Mouse (Mus musculus) stomach, embryonic 14.5 days (tissue): ENCODE measurements at regions not wholly inside any gene's neighbourhood (a gene's known extent, or its start where the extent isn't known, plus 50 kb on each side); places are given as distances from the start of the nearest gene placed in this dataset.

Experiments used
- ATAC-seq: fragments of 200-750 bp; cut with Nextera tagmentation; 2 replicates; pipeline ENCODE4 v1.8.0; 2017; ENCODE audit warnings: low read depth, moderate TSS enrichment; ENCODE audit not compliant: insufficient number of reproducible peaks, insufficient read depth, low FRiP score
- H3K27ac ChIP-seq: fragments of 300-500 bp; sonication (generic); 2 replicates; pipeline ENCODE4 v1.5.1; 2014; ENCODE audit warnings: mild to moderate bottlenecking, low read length, moderate library complexity, mixed read lengths
- H3K27me3 ChIP-seq: fragments of 300-500 bp; sonication (generic); 2 replicates; pipeline ENCODE4 v1.6.1; 2014; ENCODE audit warnings: low read length, control low read depth, mixed read lengths; ENCODE audit not compliant: control insufficient read depth, insufficient read depth
- H3K36me3 ChIP-seq: fragments of 300-500 bp; sonication (generic); 2 replicates; pipeline ENCODE4 v1.6.1; 2014; ENCODE audit warnings: mild to moderate bottlenecking, control low read depth, low read length, moderate library complexity, mixed read lengths; ENCODE audit not compliant: control insufficient read depth, insufficient read depth
- H3K4me1 ChIP-seq: fragments of 300-500 bp; sonication (generic); 2 replicates; pipeline ENCODE4 v1.6.1; 2014; ENCODE audit warnings: low read length, control low read depth, mixed read lengths; ENCODE audit not compliant: control insufficient read depth, insufficient read depth
- H3K4me2 ChIP-seq: fragments of 300-500 bp; sonication (generic); replicated peaks from 2 replicates; pipeline ENCODE4 v1.6.1; 2014; ENCODE audit warnings: low read depth, low read length, control low read depth
- H3K4me3 ChIP-seq: fragments of 300-500 bp; sonication (generic); 2 replicates; pipeline ENCODE4 v1.5.1; 2014; ENCODE audit warnings: low read depth, low read length, control low read depth
- H3K9ac ChIP-seq: fragments of 300-500 bp; sonication (generic); replicated peaks from 2 replicates; pipeline ENCODE4 v1.6.1; 2014; ENCODE audit warnings: low read depth, mild to moderate bottlenecking, control low read depth, low read length, moderate library complexity, mixed read lengths
- H3K9me3 ChIP-seq: fragments of 300-500 bp; sonication (generic); 2 replicates; pipeline ENCODE4 v1.6.1; 2016; ENCODE audit warnings: low read depth, low read length, control low read depth; ENCODE audit not compliant: control insufficient read depth
- WGBS: fragments of 180-500 bp; shearing (Covaris S2); extraction: QIAGEN DNeasy Blood & Tissue Kit; methylation state at CpG from one replicate; pipeline ENCODE4 v1.1.7; 2014; 5-methylcytosine and 5-hydroxymethylcytosine counted together

GRCm38 (mm10) chr12:118530514-118530913, 229.3 kb upstream of the Sp4 start:
- ATAC-seq = no peak
- no peaks in the 10 kb centered on the region for H3K36me3 ChIP-seq
- no peak overlapping the region; the same call in 1 of the 2 replicates for H3K4me2 ChIP-seq
- 4% methylated on average over 10 of the region's 10 CpGs for WGBS
- no peak overlapping the region for H3K27ac ChIP-seq
- H3K4me3 ChIP-seq = no peak overlapping the region
- H3K9me3 ChIP-seq = no peaks in the 10 kb centered on the region
- no peak overlapping the region for H3K9ac ChIP-seq
- H3K4me1 ChIP-seq = no peaks in the 10 kb centered on the region
- H3K27me3 ChIP-seq = 0 out of 2 replicates have a peak, but pooled peaks cover 5% of the 10 kb centered on the region

- H3K9ac ChIP-seq = no peak overlapping the region
- H3K27me3 ChIP-seq = 0 out of 2 replicates have a peak, but pooled peaks cover 5% of the 10 kb centered on the region
- 5% methylated on average over 36 of the region's 36 CpGs for WGBS
- no peak overlapping the region for H3K4me3 ChIP-seq
- H3K9me3 ChIP-seq = no peaks in the 10 kb centered on the region
- no peaks in the 10 kb centered on the region for H3K4me1 ChIP-seq
- ATAC-seq = peak; percentile 46; the same call in 1 of the 2 replicates
- no peaks in the 10 kb centered on the region for H3K36me3 ChIP-seq
- H3K27ac ChIP-seq = no peak overlapping the region
- H3K4me2 ChIP-seq = peak overlapping the region; percentile 13; the same call in 1 of the 2 replicates
These were observed 228.5 kb upstream of the Sp4 start for GRCm38 (mm10) chr12:118529428-118530361.

- WGBS = 70% methylated on average over 2 of the region's 2 CpGs
- ATAC-seq = no peak
- Histone ChIP-seq H3K36me3 (no peaks in the 10 kb centered on the region), H3K27me3 (no peaks in the 10 kb centered on the region), H3K27ac (no peak overlapping the region), H3K4me1 (no peaks in the 10 kb centered on the region), H3K4me2 (no peak overlapping the region), H3K4me3 (no peak overlapping the region), H3K9me3 (no peaks in the 10 kb centered on the region), H3K9ac (no peak overlapping the region)
These were observed 220.5 kb upstream of the Sp4 start for GRCm38 (mm10) chr12:118521770-118522169.

DNA sequence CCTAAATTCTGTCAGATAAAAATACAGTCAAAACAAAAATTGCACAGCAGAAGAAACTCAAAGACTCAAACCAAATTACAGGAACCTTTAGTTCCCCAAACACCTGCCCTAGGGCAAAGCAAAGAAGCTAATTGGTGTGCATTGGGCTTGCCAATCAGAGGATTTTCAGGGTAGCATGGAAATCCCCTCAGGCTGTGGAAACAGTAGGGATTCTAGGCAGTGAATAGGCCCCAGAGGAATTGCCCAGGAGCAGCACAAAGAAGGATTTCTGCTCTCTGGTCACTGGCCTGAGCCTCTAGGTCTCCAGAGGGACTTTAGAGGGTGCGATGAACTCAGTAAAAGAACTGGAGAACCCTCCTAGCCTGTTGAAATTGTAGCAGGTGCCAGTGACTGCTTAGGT, 220.1 kb upstream of the Sp4 start:
- H3K27me3 ChIP-seq = no peaks in the 10 kb centered on the region

DNA sequence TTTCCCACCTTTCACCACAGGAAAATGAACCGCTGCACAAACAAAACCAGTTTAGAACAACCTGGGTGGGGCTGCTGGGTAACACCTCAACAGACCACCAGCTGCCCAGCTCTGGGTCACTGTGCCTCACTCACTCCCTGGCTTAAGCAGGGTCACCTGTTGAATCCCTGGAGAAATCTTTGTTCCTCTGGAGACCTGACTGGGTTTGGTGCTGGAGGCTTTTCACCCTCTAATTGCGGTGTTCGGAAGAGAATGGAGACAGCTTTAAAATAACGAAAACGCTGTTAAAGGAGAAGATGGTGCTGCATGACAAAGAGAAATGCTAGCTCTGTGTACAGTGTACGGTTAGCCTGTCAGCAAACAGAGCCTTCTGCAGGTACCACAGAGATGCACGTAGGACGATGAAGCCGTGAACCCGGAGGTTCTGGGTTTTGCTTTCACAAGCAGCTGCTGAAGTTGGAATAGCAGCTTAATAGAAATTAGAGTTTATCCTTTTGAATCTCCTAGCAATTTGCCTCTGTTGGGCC, 218.6 kb upstream of the Sp4 start:
- Histone ChIP-seq H3K9ac (no peak overlapping the region), H3K4me3 (no peak overlapping the region), H3K27me3 (no peaks in the 10 kb centered on the region), H3K4me1 (no peaks in the 10 kb centered on the region), H3K36me3 (no peaks in the 10 kb centered on the region), H3K9me3 (no peaks in the 10 kb centered on the region), H3K4me2 (no peak overlapping the region), H3K27ac (no peak overlapping the region)
- 46% methylated on average over 10 of the region's 10 CpGs for WGBS
- ATAC-seq = no peak

More for the DNA sequence above, 220.1 kb upstream of the Sp4 start:
- Histone ChIP-seq H3K9me3 (no peaks in the 10 kb centered on the region), H3K27ac (no peak overlapping the region), H3K4me3 (no peak overlapping the region), H3K36me3 (no peaks in the 10 kb centered on the region), H3K4me2 (no peak overlapping the region), H3K4me1 (no peaks in the 10 kb centered on the region), H3K9ac (no peak overlapping the region)
- no peak for ATAC-seq
- WGBS = 88% methylated on average over 1 of the region's 1 CpGs

GRCm38 (mm10) chr12:118510989-118511388, 209.7 kb upstream of the Sp4 start:
- Histone ChIP-seq H3K4me2 (no peak overlapping the region), H3K36me3 (no peaks in the 10 kb centered on the region), H3K9ac (no peak overlapping the region), H3K4me1 (no peaks in the 10 kb centered on the region), H3K27me3 (no peaks in the 10 kb centered on the region), H3K9me3 (no peaks in the 10 kb centered on the region), H3K4me3 (no peak overlapping the region), H3K27ac (no peak overlapping the region)
- 50% methylated on average over 4 of the region's 4 CpGs for WGBS
- no peak for ATAC-seq

DNA sequence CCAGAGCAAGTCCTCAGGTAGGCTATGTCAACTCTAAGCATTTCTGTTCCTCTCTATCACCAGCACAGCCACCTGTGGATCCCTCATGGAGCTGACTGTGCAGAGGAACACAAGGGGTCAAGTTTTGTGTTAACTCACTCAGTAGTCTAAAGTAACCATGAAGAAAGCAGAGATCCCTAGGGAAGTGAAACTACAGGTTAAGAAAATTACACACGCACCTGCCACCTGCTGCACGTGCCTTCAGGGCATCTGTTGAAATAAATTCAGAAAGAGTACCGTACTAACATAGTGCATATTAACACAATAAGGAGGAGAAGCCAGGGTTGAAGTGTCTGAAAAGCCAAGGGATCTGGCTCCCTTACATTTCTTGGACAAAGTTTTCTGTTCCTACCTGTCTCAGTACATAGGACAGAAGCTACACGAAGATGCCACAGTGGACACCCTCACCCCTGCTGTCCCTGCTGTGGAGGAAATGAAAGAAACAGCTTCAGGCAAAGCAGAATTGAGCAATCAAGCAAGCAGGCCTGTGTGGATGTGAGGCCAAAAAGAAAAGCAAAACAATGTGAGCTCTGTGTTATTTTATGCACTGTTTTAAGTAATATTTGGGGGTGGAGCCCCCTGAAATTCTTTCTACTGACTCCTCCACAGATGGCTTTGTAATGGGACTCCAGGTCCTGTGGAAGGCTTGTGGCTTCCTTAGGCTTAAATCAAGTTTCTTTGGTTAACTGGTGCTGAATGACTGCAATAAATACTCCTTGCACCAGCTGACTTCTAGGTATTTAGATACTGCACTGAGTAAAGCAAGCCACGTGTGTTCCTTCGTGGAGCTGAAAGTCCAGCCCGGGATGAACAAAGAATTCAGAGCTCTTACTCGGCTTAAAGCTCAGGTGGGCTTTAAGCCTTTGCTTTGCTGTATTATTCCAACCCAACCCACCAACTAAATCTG, 208.0 kb upstream of the Sp4 start:
- no peaks in the 10 kb centered on the region for H3K9me3 ChIP-seq
- H3K4me1 ChIP-seq = no peaks in the 10 kb centered on the region
- no peak overlapping the region for H3K4me3 ChIP-seq
- H3K27ac ChIP-seq = no peak overlapping the region
- no peak for ATAC-seq
- no peak overlapping the region for H3K4me2 ChIP-seq
- WGBS = 79% methylated on average over 8 of the region's 8 CpGs
- H3K27me3 ChIP-seq = no peaks in the 10 kb centered on the region
- H3K36me3 ChIP-seq = no peaks in the 10 kb centered on the region
- no peak overlapping the region for H3K9ac ChIP-seq

DNA sequence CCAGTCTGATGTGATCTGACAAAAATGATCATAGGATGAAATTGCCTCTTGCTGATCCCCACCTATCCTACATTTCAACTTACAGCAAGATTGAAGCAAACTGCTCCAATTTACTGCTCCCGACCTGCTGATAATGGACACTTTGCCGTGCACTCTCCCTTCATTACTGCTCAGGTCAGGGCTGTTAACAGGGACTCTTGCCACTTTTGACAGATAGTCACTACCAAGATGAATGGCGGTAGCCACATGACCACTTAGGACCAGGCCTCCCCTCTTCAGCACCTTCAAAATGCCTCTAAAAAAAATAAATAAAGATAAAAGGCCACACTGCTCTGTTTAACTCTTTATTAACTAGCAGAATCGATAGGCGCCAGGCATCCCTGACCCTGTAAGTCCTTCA, 199.2 kb upstream of the Sp4 start:
- H3K4me1 ChIP-seq = no peaks in the 10 kb centered on the region
- no peak overlapping the region for H3K4me3 ChIP-seq
- no peaks in the 10 kb centered on the region for H3K9me3 ChIP-seq
- WGBS = 22% methylated on average over 5 of the region's 5 CpGs
- no peaks in the 10 kb centered on the region for H3K36me3 ChIP-seq
- ATAC-seq = no peak
- no peak overlapping the region for H3K4me2 ChIP-seq
- no peaks in the 10 kb centered on the region for H3K27me3 ChIP-seq
- H3K27ac ChIP-seq = no peak overlapping the region
- no peak overlapping the region for H3K9ac ChIP-seq
